Mouse (Mus musculus) heart, adult 11 months (tissue): ENCODE measurements around the gene Acta2.

Experiments used
- DNase-seq: peaks from one replicate; pipeline ENCODE4 v3.0.0; 2022

Acta2 gene

DNA sequence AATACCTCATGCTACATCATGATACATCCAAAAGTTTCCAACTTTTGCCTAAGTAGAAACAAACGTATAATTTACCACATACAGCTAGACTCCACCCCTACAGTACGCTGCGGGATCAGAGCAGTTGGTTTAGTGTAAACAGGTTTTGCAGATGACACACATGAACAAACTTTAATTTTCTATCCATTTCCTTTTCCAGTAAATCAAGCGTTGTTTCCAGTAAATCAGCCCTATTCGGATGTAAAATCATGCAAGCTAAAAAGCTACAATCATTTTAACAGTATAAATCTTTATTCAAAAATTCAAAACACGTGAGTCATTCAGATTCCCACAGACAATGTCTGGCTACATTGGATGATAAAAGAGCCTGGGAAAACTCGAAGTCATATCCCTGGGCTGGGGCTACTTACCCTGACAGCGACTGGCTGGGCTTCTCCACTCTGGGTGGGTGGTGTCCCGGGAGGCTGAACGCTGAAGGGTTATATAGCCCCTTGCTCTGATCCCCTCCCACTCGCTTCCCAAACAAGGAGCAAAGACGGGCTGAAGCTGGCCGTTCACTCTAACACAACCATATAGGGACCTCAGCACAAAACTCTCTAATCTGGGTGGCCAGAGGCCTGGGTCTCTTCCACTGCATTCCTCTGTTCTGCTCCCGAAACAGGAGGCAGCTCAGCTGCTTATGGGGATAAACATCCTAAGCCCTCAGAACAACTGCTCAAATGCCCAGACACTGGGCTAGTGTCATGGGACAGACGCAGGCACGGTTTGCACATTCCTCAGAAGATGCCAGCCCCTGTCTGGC, at the start of gene Acta2:
Acta2 (minus strand) TSS at position 711 of the 802 bp plus-strand sequence.
- peak; percentile 94 for DNase-seq

DNA sequence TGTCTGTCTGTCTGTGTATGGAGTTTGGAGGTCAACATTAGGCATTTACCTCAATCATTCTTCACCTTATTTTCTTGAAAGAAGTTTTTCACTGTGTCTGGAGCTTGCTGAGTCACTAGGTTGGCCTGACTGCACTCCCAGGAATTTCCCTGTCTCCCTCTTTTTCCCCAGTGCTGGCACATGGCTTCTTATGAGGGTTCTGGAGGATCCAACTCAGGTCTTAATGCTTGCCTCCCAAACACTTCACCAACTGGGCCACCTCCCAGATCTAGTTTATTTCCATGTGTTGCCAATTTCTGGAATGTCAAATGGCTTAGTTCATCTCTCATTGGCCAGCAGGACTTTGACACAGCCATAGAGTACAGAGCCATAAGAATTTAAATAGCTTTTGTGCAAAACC, 49.5 kb upstream of the Acta2 start:
- DNase-seq = peak; percentile 33

DNA sequence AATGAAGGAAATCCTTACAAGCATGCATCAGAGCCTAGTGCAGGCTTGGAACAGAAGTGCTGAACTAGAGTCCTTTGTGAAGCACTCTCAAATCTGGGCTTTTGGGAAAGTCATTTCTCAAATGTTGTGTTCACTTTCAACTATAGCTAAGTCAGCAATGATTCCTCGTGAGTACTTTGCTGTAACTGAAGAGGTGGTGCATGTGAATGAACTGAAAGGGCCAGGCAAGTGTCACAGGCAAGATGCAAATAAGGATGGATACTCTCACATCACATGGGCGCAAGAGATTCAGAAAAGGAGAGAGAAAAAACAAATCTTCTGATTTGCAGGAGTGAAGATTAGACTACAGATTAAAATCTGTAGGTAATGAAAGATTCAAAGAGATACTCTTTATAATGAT, 45.0 kb upstream of the Acta2 start:
- peak; percentile 37 for DNase-seq

DNA sequence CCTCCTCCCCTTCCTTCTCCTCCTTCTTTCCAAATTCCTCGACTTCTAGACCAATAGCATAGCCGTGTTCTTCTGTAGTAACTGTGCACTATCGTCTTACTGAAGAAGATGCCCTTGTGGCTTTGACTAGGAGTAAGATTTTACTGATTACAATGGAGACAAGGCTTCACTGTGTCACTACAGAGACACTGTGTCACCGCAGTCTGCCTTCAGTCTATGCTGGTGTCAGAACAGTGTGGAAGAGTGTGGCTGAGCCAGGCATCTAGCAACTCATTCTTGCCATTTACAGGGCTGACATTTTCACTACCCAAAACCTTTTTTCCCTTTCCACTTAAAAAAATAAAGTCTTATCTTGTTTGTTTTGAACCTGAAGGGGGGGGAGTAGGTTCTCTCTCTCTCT, 43.8 kb upstream of the Acta2 start:
- peak; percentile 33 for DNase-seq

DNA sequence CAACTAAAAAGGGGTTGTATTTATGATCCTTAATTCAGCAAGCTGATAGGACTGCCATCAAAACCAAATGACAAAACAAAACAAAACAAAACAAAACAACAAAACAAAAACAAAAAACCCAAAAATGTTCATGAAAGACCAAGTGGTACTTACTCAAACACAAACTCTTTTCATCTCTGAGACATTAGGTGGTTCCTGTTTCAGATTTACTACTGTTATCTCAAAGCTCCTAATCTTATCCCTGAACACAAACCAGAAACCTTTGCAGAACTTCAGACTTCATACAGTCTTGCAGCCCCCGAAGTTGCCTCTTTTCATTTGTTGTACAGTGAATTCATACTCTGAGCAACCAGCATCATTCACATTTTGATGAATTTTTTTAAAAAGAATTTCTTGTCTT, 43.1 kb upstream of the Acta2 start:
- no peak for DNase-seq

DNA sequence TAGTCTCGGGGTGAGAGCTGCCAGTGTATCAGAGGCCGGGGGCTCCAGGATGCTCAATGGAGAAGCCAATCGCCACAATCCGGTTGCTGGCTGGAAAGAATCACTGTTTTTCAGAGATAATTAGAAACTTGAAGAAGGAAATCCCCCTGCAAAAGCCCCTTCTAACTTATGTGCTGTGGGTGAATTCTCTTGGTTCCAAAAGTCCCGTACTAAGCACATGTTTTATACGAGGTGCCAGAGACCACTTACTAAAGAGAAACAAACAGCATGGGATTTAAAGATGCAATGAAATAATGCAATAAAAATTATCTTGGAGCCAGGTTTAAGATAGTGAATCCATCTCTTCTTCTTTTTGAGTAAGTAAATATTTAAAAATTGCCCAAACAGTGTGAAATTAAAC, 40.1 kb upstream of the Acta2 start:
- no peak for DNase-seq

DNA sequence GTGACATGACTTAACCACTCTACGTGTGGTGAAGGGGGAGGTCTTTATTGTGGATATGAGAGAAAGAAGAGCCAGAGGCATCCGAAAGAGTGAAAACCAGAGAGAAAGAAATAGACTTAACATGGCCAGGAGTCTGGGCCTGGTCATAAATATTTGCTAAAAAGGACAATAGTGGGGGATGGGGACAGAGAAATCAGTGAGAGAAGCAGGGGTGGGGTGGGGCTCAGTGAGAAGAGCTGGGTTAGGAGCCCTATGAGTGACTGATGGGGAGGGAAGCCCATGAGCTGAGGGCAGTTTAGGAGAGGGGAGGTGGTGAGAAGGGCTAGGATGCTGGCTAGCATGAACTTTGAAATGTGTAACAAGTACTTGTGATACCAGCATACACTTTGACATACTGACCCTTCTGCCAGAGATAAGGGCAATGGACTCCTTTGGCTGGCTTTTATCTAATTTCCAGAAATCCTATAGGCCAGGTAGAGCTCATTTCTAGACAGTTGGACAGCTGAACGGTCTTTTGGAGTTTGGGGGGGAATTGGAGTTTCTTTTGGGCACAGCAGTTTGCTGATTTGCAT, 38.1 kb upstream of the Acta2 start:
- DNase-seq = peak; percentile 52

DNA sequence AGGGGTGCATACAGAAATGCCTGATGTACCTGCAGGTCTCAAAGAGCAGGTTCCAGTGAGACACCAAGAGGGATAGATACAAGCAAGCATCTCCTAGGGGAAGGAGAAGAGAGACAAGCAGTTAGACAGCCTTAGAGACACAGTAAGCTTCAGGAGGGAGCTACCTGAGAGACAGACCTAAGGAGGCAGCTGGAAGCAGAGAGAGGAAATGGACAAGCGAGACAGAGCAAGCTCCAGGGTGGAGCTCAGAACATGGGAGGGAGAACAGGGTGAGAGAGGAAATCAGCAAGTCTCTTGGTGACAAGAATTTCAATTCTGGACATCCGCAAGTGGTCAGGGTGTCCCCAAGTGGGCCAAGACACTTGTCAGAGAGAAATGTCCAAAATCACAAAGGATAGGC, 37.3 kb upstream of the Acta2 start:
- DNase-seq = peak; percentile 80

DNA sequence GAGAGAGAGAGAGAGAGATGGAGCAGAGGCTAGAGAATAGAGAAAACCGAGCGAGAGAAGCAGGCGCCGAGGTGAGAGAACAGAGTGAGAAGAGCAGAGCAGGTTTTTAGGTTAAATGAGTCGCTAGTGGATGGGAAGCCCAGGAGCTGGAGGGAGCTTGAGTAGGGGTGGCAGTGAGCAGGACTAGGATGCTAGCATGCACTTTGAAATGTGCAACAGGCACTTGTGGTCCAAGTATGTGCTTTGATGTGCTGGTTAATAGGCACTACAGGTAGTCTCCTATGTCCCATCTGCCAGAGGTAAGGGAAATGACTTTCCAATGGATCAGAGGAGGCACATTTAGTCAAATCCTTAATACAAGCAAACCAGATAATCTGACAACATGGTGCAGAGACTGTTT, 36.6 kb upstream of the Acta2 start:
- DNase-seq = peak; percentile 64

DNA sequence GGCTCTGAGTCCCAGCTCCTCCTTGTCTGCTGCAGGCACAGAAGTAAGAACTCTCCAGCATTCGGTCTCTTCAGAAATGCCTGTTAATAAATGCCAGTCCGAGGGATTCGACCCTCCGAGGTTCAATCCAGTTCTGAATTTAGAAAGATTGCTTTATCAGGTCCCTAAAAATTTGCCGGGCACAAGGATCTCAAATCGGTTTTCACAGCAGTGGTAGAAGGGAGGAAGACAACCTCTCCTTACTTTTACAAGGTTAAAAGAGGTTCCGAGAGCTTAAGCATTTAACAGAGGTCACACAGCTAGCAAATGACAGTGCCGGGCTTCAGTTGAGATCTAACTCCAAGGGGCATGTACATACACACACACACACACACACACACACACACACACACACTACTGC, 36.0 kb upstream of the Acta2 start:
- DNase-seq = no peak

DNA sequence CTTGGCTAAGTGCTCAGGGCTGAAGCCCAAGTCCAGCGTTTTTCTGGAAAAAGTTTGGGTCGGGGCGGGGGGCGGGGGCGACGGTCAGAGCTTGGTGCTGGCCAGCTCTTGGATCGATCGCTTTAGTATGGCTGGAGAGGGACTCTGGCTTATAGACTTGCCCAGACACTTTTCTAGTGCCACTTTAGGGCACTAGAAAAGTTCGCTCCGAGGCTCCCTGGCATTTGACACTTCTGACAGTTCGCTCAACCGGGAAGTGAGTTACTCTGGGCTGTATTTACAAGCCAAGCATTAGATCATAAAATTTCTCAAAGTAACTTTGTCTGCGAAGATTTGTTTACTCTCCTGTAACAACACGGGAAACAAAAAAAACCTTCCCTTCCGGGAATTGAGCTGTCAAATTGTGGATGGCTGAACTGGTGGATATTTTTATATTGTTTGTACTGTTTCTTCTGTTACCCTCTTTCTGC, 35.5 kb upstream of the Acta2 start:
- DNase-seq = peak; percentile 94

DNA sequence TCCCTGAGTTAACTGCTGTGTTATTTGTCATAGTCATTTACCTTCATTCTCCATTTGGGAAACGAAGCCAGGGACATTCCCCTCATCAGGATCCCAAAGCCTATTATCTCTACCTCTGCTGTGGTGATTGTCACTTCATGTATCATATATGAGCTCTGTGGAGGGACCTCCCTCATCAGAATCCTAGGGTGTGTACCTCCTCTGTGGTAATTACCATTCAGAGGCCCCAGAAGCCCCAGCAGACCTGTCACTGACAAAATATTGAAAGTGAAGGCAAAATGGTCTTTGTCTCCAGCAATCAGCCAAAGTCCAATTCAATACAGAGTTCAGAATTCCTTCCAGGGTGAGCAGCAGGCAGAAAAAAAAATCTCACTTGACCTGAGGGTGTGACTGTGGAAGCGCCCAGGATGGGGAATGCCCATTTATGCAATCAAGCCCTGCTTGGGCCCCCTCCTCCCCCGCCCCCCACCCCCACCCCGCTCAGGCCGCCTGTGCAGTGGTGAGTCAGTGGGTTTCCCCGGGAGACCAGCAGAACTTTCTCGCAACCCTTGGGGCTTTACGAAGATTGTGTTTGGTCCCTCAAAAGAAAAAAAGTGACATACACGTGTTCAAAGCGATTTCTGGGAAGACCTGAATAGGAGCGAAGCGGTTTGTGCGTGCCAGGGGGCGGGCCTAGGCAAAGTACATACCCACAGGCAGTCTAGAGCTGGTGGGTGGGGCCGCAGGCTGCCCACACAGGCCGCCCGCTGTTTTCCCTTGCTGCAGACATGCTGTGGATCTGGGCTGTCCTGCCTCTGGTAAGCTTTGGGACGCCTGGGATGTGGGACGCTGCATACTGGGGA, 34.8 kb upstream of the Acta2 start, which contains the start of gene Fas:
Fas (plus strand) TSS at position 719 of the 842 bp plus-strand sequence.
- peak; percentile 99 for DNase-seq

DNA sequence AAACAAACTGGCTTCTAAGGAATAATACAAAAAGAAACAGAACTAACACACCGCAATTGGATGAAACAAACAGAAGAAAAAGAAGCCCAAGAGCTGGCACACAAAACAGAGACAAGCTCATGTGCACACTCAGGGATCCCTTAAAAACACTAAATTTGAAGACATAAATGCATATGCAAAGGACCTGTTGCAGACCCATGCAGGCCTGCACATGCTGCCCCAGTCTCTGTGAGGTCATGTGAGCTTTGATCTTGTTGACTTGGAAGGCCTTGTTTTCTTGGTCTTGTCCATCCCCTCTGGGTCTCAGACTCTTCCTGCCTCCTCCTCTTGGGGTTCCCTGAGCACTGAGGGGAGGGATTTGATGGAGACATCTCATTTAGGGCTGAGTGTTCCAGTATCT, 33.3 kb upstream of the Acta2 start:
- peak; percentile 58 for DNase-seq

DNA sequence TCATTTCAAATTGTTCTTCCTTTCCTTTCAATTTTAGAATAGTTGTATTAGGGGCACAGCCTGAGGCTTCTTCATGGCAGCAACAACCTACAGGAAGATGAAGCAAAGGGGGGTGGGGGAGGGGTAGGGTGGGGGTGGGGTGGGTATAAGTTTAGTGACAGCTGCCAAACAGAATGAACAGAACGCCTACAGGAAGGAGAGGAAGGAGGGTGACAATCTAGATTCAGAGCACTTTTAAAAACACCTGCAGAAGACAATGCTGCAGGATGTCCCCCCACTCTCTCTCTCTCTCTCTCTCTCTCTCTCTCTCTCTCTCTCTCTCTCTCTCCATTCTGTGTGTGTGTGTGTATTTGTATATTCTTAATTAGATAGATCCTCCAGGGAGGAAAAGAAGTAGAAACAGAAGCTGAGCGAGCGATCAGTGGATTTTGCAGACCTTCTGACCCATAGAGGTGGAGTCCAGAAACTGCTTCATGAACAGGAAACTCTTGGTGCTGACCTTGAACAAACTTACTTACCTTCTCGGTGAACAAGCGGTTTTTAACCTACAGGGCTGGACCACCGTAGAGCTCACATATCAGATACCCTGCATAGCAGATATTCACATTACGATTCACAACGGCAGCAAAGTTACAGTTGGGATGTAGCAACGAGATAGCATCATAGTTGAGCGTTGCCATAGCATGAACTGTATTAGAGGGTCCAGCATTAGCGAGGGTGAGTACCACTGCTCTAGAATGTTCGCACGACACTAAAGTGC, 32.4 kb upstream of the Acta2 start:
- peak; percentile 78 for DNase-seq

DNA sequence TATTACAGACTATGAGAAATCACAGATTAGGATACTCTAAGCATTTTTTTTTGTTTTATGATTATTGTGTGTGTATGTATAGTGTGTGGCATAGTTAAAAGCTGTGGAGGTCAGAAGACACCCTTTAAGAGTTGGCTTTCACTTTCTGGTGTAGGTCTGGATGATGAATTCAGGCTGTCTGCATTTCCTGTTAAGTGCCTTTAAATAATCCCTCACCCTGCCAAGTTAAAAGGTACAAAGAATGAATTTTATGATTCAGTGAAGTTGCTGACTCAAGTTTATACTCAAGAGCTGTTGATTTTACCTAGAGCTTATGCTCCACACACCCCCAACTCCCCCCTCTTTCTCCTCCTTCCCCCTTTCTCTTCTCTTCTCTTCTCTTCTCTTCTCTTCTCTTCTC, 31.8 kb upstream of the Acta2 start:
- no peak for DNase-seq

DNA sequence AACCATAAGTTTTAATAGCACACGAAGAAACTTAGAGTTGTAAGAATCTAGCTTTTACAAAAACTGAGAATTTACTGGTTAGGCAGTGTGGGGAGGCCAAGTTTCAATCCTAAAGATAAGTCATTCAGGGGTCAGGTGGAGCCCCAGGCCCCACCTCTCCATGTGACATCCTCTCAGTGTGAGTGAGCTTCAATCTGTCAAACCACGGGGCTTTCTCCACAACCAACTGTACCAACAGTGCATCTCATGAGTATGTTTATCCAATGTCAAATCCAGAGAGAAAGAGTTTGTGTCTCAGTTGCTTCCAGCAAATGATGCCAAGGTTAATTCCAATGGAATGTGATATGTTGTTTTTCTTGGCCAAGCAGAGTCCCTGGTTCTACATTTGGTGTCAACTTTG, 29.4 kb upstream of the Acta2 start:
- DNase-seq = peak; percentile 88

DNA sequence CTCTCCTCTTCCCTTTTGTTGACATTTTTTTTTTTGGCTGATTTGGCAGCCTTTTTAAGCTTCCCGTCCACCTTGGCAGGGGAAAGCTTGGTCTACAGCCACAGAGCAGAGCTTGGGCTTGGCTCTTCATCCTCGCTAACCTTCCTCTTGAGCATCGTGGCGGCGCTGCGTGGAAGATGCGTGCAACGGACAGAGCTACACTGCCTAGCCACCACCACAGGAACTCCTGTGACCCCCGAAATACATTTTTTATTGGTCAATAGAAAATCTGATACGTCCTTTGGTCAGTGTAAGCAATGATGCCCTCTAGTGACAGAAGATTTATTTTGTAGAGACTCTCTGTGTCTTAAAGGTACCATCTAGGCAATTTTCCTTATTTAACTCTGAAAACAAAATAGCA, 29.0 kb upstream of the Acta2 start:
- peak; percentile 87 for DNase-seq

DNA sequence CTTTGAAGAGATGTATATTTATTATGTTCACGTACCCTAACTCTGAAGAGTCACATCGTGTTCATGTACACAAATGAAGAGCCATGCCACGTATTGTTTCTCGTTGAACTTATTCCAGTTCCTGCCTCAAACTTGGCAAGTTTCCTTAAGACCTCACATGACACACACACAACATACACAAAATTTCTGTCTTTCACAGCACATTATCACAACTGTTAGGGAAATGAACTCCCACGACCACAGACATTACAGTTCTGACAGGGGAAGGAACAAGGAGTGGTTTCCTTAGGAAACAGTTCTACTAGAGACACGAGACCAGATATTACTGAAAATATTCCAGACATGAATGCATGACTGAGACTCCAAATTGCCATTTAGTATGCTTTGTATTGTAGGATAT, 28.2 kb upstream of the Acta2 start:
- DNase-seq = peak; percentile 94

DNA sequence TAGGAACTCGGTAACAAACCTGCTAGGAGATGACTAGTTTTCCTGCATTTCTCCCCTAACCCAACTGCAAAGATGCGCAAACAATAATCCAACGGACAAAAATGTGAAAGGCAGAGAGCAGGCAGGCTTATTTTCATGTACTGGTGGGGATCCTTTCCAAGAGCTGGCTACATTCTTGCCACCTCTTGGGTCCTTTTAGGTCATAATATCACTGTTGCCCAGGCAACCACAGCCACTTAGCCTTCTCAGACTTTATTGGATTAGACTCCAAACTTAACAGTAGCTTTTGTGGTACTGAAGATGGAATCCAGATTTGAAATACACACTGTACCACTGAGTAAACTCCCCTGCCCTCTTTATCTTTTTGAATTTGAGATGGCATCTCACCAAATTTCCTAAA, 22.7 kb upstream of the Acta2 start:
- peak; percentile 39 for DNase-seq

DNA sequence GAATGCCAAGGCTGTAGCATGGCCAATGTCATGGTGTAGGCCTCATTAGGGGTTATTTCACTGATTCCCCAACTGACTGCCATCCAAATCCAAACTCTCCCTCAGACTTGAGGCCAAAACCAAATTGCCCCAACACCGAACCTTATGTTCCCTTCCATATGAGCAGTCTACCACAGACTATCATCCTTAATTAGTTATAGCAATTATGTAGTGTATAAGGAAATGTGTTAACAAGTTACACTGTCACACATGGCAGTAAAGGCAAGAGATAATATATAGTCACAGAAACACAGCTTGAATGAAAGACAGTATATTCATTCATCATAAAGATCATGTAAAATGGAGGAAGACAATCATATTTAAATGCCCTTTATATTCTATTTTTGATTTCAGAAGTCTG, 17.7 kb upstream of the Acta2 start:
- DNase-seq = peak; percentile 40

DNA sequence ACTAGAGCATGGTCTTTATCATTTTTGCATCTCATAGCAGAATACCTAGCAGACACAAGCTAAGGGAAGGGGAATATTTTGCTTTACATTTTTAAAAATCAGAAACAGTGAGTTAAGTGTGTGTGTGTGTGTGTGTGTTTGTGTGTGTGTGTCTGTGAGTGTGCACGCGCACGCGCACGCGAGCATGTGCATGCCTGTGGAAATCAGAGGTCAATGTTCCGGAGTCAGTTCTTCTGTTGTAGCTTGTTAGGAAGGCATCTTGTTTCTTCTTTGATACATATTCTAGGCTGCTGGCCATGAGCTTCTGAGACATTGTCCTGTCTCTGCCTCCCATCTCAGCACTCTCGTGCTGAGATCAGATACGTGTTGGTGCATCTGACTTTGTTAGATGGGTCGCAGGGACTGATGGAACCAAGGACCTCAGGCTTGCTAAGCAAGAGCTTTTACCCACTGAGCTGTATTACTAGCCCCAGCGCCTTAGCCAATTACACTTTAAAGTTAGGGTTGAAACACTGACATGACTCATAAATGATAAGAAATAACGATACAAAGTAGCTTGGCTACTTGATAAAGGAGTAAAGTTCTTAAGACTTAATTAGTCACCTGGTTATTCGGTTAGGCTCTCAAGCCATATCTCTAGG, 15.6 kb upstream of the Acta2 start:
- DNase-seq = peak; percentile 37

DNA sequence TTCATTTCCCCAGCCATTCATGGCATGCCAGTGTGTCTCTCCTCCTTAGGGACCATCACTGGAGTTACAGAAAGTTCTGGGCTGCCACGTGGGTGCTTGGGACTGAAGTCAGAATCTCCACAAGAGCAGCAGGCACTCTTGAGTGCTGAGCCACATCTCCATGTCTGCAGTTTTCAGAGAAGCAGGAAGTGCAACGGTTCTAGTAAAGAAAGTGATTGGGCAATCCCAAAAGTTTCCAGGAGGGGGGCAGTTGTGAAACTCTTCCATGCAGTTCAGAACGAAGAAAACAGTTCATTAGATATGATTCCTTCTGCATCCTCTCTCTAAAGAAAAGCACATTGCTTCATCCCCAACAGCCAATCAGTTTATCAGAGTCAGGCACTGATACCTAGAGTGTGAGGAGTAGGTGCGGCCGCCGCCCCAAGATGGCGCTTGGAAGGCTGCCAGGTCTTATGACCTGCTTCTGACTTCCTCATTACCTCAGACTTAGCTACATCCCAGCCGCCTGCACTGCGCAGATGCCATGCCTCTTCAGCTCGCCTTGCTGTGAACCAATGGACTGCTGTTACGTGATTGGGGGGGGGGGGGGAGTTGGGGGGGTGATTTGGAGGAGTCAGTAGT, 14.8 kb upstream of the Acta2 start:
- DNase-seq = peak; percentile 95
